Mouse (Mus musculus) hindbrain, embryonic 15.5 days (tissue): ENCODE data around the gene Tspan9. TPM values are rescaled to one million over a fixed set of nuclear protein-coding genes. Genes with fewer than 3 reads are reported as not detected.

ENCODE experiments used
- ATAC-seq: fragments of 200-750 bp; cut with Nextera tagmentation; 2 replicates; pipeline ENCODE4 v1.8.0; 2017; ENCODE audit warnings: low read depth, moderate number of reproducible peaks, moderate TSS enrichment; ENCODE audit not compliant: low FRiP score
- H3K27ac ChIP-seq: fragments of 300-500 bp; sonication (generic); replicated peaks from 2 replicates; pipeline ENCODE4 v1.5.1; 2015; ENCODE audit warnings: mild to moderate bottlenecking, inconsistent platforms
- H3K27me3 ChIP-seq: fragments of 300-500 bp; sonication (generic); 2 replicates; pipeline ENCODE4 v1.6.1; 2015; ENCODE audit warnings: control low read depth, inconsistent platforms
- H3K36me3 ChIP-seq: fragments of 300-500 bp; sonication (generic); 2 replicates; pipeline ENCODE4 v1.6.1; 2015; ENCODE audit warnings: control low read depth, inconsistent platforms
- H3K4me1 ChIP-seq: fragments of 300-500 bp; sonication (generic); replicated peaks from 2 replicates; pipeline ENCODE4 v1.6.1; 2015; ENCODE audit warnings: control low read depth, inconsistent platforms
- H3K4me2 ChIP-seq: fragments of 300-500 bp; sonication (generic); 2 replicates; pipeline ENCODE4 v1.6.1; 2015; ENCODE audit warnings: moderate library complexity, mild to moderate bottlenecking, inconsistent platforms
- H3K4me3 ChIP-seq: fragments of 300-500 bp; sonication (generic); 2 replicates; pipeline ENCODE4 v1.5.1; 2015; ENCODE audit warnings: mild to moderate bottlenecking, inconsistent platforms
- H3K9ac ChIP-seq: fragments of 300-500 bp; sonication (generic); 2 replicates; pipeline ENCODE4 v1.6.1; 2015; ENCODE audit warnings: inconsistent platforms
- H3K9me3 ChIP-seq: fragments of 300-500 bp; sonication (generic); 2 replicates; pipeline ENCODE4 v1.6.1; 2016; ENCODE audit warnings: control low read depth, inconsistent platforms
- whole genome bisulfite sequencing: fragments of 180-500 bp; shearing (Covaris S2); methylation state at CpG from one replicate; pipeline ENCODE4 v1.1.7; 2015; 5-methylcytosine and 5-hydroxymethylcytosine counted together
- polyA plus RNA-seq: library from polyadenylated mRNA; unstranded; fragments of >200 nt; fragmentation: Nextera tagmentation; extraction: Ambion mirVana; gene quantifications from 2 replicates; pipeline ENCODE4 v1.2.1, GENCODE M21; 2015

Tspan9 gene
- polyA plus RNA-seq, 1 experiment from 2014 or later, result 54.4 TPM

DNA sequence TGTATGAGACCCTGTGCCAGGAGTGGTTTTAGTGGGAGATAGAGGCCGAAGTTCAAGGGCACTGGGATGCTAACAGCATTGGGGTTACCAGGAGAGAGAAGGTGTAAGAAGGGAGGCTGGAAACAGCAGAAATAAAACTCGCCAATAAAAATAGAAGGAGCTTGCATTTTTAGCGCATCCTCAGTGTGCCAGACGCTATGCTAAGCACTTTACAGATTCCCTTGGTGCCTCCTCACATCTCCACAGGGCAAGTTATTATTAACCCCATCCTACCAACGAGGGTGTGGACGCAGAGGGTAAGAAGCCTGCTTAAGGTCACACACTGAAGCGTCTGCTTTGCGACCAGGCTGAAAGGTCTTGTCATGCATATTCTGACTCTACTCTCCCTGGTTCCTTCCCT, 47.5 kb downstream of the Tspan9 start:
- no peak overlapping the region for H3K4me3 ChIP-seq
- H3K9me3 ChIP-seq, result no peaks in the 10 kb centered on the region
- no peaks in the 10 kb centered on the region for H3K36me3 ChIP-seq
- peaks cover 12% of the 10 kb centered on the region for H3K4me1 ChIP-seq
- WGBS, result 69% methylated on average over 8 of the region's 8 CpGs
- ATAC-seq, result no peak
- H3K4me2 ChIP-seq, result no peak overlapping the region
- H3K27me3 ChIP-seq, result no peaks in the 10 kb centered on the region
- H3K27ac ChIP-seq, result no peak overlapping the region
- no peak overlapping the region for H3K9ac ChIP-seq

GRCm38 (mm10) chr6:128095131-128095530, 48.3 kb downstream of the Tspan9 start:
- WGBS, result 84% methylated on average over 10 of the region's 10 CpGs
- Histone ChIP-seq H3K4me1 (peaks cover 16% of the 10 kb centered on the region), H3K9ac (no peak overlapping the region), H3K9me3 (no peaks in the 10 kb centered on the region), H3K4me2 (no peak overlapping the region), H3K27me3 (no peaks in the 10 kb centered on the region), H3K36me3 (no peaks in the 10 kb centered on the region), H3K4me3 (no peak overlapping the region), H3K27ac (no peak overlapping the region)
- no peak for ATAC-seq

DNA sequence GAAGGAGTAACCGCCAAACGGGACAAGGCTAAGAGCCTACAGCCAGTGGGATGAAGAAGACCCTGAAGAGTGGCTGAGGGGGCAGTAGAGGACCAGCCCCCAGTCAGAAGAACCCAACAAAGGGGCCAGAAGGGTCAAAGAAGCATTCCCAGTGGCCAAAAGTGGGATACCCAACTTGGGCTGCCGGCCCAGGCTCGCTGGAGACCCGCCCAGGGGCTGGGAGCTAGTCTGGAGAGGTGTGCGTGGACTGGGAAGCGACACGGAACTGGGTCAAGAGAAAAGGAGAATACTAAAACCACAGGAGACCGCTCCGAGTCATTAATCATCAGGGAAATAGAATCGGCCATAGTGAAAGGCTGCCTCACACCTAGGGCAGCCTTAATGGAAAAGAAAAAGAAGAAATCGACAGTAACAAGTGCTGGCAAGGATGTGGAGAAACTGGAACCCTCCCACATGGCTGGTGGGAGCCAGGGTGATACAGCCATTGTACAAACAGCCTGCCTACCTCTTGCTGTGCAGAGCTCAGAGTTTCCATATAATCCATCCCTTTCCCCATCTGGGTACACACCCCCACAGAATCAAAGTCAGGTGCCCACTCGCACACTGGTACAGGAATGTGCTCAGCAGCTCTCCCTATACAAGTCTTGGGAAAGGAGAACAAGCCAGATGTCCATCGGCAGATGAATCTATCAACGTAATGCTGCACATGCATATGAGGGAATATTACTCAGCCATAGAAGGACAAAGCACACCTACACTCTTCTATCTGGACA, 49.4 kb downstream of the Tspan9 start:
- H3K27ac ChIP-seq, result no peak overlapping the region
- no peak for ATAC-seq

GRCm38 (mm10) chr6:128092621-128093020, 50.8 kb downstream of the Tspan9 start:
- Histone ChIP-seq H3K4me2 (no peak overlapping the region), H3K4me1 (peaks cover 21% of the 10 kb centered on the region), H3K27me3 (no peaks in the 10 kb centered on the region), H3K9ac (no peak overlapping the region), H3K4me3 (no peak overlapping the region), H3K36me3 (no peaks in the 10 kb centered on the region), H3K9me3 (no peaks in the 10 kb centered on the region), H3K27ac (no peak overlapping the region)
- no peak for ATAC-seq
- 87% methylated on average over 5 of the region's 5 CpGs for WGBS

More for the DNA sequence above, 49.4 kb downstream of the Tspan9 start:
- H3K27me3 ChIP-seq, result no peaks in the 10 kb centered on the region
- H3K9ac ChIP-seq, result no peak overlapping the region
- H3K4me2 ChIP-seq, result no peak overlapping the region
- no peaks in the 10 kb centered on the region for H3K36me3 ChIP-seq
- H3K4me1 ChIP-seq, result peaks cover 17% of the 10 kb centered on the region
- H3K9me3 ChIP-seq, result no peaks in the 10 kb centered on the region
- WGBS, result 71% methylated on average over 15 of the region's 15 CpGs
- no peak overlapping the region for H3K4me3 ChIP-seq

GRCm38 (mm10) chr6:128091833-128092166, 51.6 kb downstream of the Tspan9 start:
- no peak overlapping the region for H3K4me3 ChIP-seq
- no peaks in the 10 kb centered on the region for H3K27me3 ChIP-seq
- no peak for ATAC-seq
- H3K4me2 ChIP-seq, result no peak overlapping the region
- H3K9me3 ChIP-seq, result no peaks in the 10 kb centered on the region
- WGBS, result 77% methylated on average over 4 of the region's 4 CpGs
- H3K27ac ChIP-seq, result no peak overlapping the region
- H3K9ac ChIP-seq, result no peak overlapping the region
- no peaks in the 10 kb centered on the region for H3K36me3 ChIP-seq
- peaks cover 21% of the 10 kb centered on the region for H3K4me1 ChIP-seq

- peak; percentile 38 for ATAC-seq
- H3K9me3 ChIP-seq, result no peaks in the 10 kb centered on the region
- H3K4me2 ChIP-seq, result no peak overlapping the region
- WGBS, result 25% methylated on average over 6 of the region's 6 CpGs
- H3K4me3 ChIP-seq, result no peak overlapping the region
- H3K4me1 ChIP-seq, result peaks cover 25% of the 10 kb centered on the region
- H3K36me3 ChIP-seq, result no peaks in the 10 kb centered on the region
- H3K27ac ChIP-seq, result peak overlapping the region; percentile 28; the same call in 1 of the 2 replicates
- H3K9ac ChIP-seq, result no peak overlapping the region
- H3K27me3 ChIP-seq, result no peaks in the 10 kb centered on the region
Observed at GRCm38 (mm10) chr6:128090985-128091832, 52.2 kb downstream of the Tspan9 start.

- H3K9ac ChIP-seq, result no peak overlapping the region
- H3K27ac ChIP-seq, result 0 out of 2 replicates have a peak overlapping the region, but pooled peaks have one; percentile 47
- peaks cover 34% of the 10 kb centered on the region for H3K4me1 ChIP-seq
- H3K9me3 ChIP-seq, result no peaks in the 10 kb centered on the region
- 74% methylated on average over 13 of the region's 13 CpGs for WGBS
- no peak overlapping the region for H3K4me2 ChIP-seq
- H3K27me3 ChIP-seq, result no peaks in the 10 kb centered on the region
- peak; percentile 12 for ATAC-seq
- H3K4me3 ChIP-seq, result no peak overlapping the region
- H3K36me3 ChIP-seq, result no peaks in the 10 kb centered on the region
Observed at GRCm38 (mm10) chr6:128089770-128090702, 53.4 kb downstream of the Tspan9 start.

GRCm38 (mm10) chr6:128088746-128089523, 54.5 kb downstream of the Tspan9 start:
- Histone ChIP-seq H3K9me3 (no peaks in the 10 kb centered on the region), H3K4me3 (no peak overlapping the region), H3K36me3 (no peaks in the 10 kb centered on the region), H3K27me3 (no peaks in the 10 kb centered on the region), H3K4me1 (peaks cover 34% of the 10 kb centered on the region), H3K27ac (no peak overlapping the region), H3K4me2 (no peak overlapping the region), H3K9ac (no peak overlapping the region)
- WGBS, result 86% methylated on average over 8 of the region's 8 CpGs
- ATAC-seq, result no peak

DNA sequence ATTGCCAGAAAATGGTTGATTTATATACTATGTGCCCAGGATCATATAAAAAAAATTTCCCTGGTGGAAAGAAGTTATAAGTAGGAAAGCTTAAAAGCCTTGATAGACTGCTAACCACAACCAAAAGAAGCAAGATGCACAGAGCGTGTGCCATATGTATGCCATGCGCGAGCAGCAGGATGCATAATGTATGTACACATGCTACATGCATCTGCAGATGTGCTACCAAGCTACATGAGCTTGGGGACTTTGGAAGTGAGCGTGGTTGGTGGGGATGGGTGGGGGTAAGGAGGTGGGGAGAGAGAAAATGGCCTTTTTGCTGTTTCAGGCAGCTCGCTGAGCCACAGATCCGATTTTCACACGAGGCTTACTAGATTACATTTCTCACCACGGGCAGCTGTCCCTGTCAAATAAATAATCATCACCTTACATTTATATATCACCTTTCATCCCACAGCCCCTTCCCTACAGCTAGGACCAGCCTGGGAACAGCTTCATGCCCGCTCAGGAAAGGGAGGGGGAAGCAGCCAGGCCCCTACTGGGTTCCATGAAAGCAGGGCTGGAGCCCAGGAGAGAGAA, 57.8 kb downstream of the Tspan9 start:
- H3K4me2 ChIP-seq, result no peak overlapping the region
- H3K9ac ChIP-seq, result no peak overlapping the region
- ATAC-seq, result no peak

DNA sequence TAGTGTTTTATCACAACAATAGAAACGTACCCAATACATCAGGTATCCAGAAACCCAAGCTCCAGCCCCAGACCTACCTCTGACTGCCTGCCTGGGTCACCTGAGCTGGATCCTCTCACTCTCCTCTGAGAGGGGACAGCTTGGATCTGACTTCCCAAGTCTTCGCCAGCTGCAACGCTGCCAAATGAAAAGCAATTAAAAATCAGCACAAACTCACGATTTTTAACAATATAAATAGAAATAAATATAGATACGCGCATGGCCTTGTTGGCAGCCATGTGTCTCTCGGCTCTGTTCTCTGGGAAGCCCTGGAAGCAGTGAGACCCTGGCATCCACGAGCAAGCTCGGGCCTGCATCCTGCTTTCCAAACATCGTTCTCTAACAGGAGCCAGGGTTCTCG, 60.1 kb downstream of the Tspan9 start:
- Histone ChIP-seq H3K9me3 (no peaks in the 10 kb centered on the region), H3K4me1 (peaks cover 25% of the 10 kb centered on the region), H3K27ac (no peak overlapping the region), H3K4me3 (no peak overlapping the region), H3K4me2 (no peak overlapping the region), H3K27me3 (no peaks in the 10 kb centered on the region), H3K9ac (no peak overlapping the region), H3K36me3 (no peaks in the 10 kb centered on the region)
- ATAC-seq, result no peak
- WGBS, result 85% methylated on average over 11 of the region's 11 CpGs

More for the DNA sequence above, 57.8 kb downstream of the Tspan9 start:
- Histone ChIP-seq H3K4me3 (no peak overlapping the region), H3K27ac (peak overlapping the region; percentile 58; the same call in 1 of the 2 replicates), H3K36me3 (no peaks in the 10 kb centered on the region), H3K9me3 (no peaks in the 10 kb centered on the region), H3K4me1 (peaks cover 29% of the 10 kb centered on the region), H3K27me3 (no peaks in the 10 kb centered on the region)
- 46% methylated on average over 9 of the region's 9 CpGs for WGBS

DNA sequence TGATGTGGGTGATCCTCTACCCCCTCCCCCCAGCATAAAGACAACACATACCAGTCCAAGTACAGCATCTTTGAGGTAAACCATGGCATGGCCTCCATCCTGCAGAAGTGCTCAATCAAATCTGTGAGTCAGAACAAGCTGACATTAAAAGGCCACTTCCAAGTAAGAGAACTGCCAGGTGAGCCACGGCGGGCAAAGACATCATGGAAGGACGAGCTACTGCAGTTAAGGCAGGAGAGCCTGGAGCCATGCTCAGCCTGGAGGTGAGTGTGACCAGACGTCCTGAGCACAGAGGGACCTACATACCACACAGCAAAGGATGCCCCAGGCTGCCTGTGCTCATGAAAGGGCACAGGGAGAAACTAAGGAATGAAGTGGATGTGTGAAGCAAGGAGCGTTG, 61.6 kb downstream of the Tspan9 start:
- peaks cover 25% of the 10 kb centered on the region for H3K4me1 ChIP-seq
- 84% methylated on average over 5 of the region's 5 CpGs for WGBS
- no peak for ATAC-seq
- H3K4me2 ChIP-seq, result no peak overlapping the region
- no peak overlapping the region for H3K27ac ChIP-seq
- no peaks in the 10 kb centered on the region for H3K36me3 ChIP-seq
- H3K4me3 ChIP-seq, result no peak overlapping the region
- no peaks in the 10 kb centered on the region for H3K27me3 ChIP-seq
- H3K9ac ChIP-seq, result no peak overlapping the region
- H3K9me3 ChIP-seq, result no peaks in the 10 kb centered on the region
